Mouse (Mus musculus) spleen, postnatal 4 days (tissue): ENCODE results near the gene Sel1l3.

Experiments used
- DNase-seq, 2 experiments: peaks; one replicate each; pipeline ENCODE4 v3.0.0; 2022; ENCODE audit warnings: low spot score in 2 of 2

Gene Sel1l3

GRCm38 (mm10) chr5:53172908-53173307, 40.8 kb downstream of the Sel1l3 start:
- DNase-seq, result no peak

GRCm38 (mm10) chr5:53172256-53172636, 41.5 kb downstream of the Sel1l3 start:
- DNase-seq, result no peak

GRCm38 (mm10) chr5:53171611-53172255, 42.0 kb downstream of the Sel1l3 start:
- DNase-seq, result no peak

GRCm38 (mm10) chr5:53167564-53167963, 46.2 kb downstream of the Sel1l3 start:
- no peak for DNase-seq

GRCm38 (mm10) chr5:53165672-53166071, 48.1 kb downstream of the Sel1l3 start:
- no peak for DNase-seq

GRCm38 (mm10) chr5:53162436-53162835, 51.3 kb downstream of the Sel1l3 start:
- DNase-seq, result no peak

- no peak for DNase-seq
Observed at GRCm38 (mm10) chr5:53161506-53162186, 52.1 kb downstream of the Sel1l3 start.

GRCm38 (mm10) chr5:53160207-53160606, 53.5 kb downstream of the Sel1l3 start:
- DNase-seq, result no peak

GRCm38 (mm10) chr5:53159631-53160030, 54.1 kb downstream of the Sel1l3 start:
- DNase-seq, result no peak

- no peak for DNase-seq
Observed at GRCm38 (mm10) chr5:53159166-53159565, 54.6 kb downstream of the Sel1l3 start.

GRCm38 (mm10) chr5:53155985-53156679, 57.6 kb downstream of the Sel1l3 start:
- DNase-seq, result no peak

GRCm38 (mm10) chr5:53154501-53154900, 59.2 kb downstream of the Sel1l3 start:
- DNase-seq, result no peak

- no peak for DNase-seq
Observed at GRCm38 (mm10) chr5:53154078-53154477, 59.6 kb downstream of the Sel1l3 start.

GRCm38 (mm10) chr5:53153144-53153543, 60.6 kb downstream of the Sel1l3 start:
- no peak for DNase-seq

- DNase-seq, result no peak
Observed at GRCm38 (mm10) chr5:53151379-53151960, 62.3 kb downstream of the Sel1l3 start.

- DNase-seq, result no peak
Observed at GRCm38 (mm10) chr5:53148960-53149685, 64.6 kb downstream of the Sel1l3 start.

GRCm38 (mm10) chr5:53148160-53148923, 65.4 kb downstream of the Sel1l3 start:
- DNase-seq, result no peak

GRCm38 (mm10) chr5:53147418-53147817, 66.3 kb downstream of the Sel1l3 start:
- DNase-seq, result no peak

GRCm38 (mm10) chr5:53146684-53147061, 67.1 kb downstream of the Sel1l3 start:
- no peak for DNase-seq

- no peak for DNase-seq
Observed at GRCm38 (mm10) chr5:53146049-53146683, 67.6 kb downstream of the Sel1l3 start.

GRCm38 (mm10) chr5:53142587-53142986, 71.1 kb downstream of the Sel1l3 start:
- DNase-seq, result no peak
